Mouse (Mus musculus) limb, embryonic 15.5 days (tissue): ENCODE results near the gene Kremen1. TPM values are rescaled to one million over a fixed set of nuclear protein-coding genes. Genes with fewer than 3 reads are reported as not detected.

Experiments
- ATAC-seq: fragments of 200-750 bp; cut with Nextera tagmentation; 2 replicates; pipeline ENCODE4 v1.8.0; 2017; ENCODE audit warnings: low read depth, moderate TSS enrichment; ENCODE audit not compliant: insufficient number of reproducible peaks, low FRiP score, low TSS enrichment
- H3K27ac ChIP-seq: fragments of 300-500 bp; sonication (generic); 2 replicates; pipeline ENCODE4 v1.5.1; 2015; ENCODE audit warnings: moderate library complexity, mild to moderate bottlenecking, inconsistent platforms
- H3K27me3 ChIP-seq: fragments of 300-500 bp; sonication (generic); 2 replicates; pipeline ENCODE4 v1.6.1; 2015; ENCODE audit warnings: inconsistent platforms
- H3K36me3 ChIP-seq: fragments of 300-500 bp; sonication (generic); 2 replicates; pipeline ENCODE4 v1.6.1; 2015; ENCODE audit warnings: inconsistent platforms
- H3K4me1 ChIP-seq: fragments of 300-500 bp; sonication (generic); 2 replicates; pipeline ENCODE4 v1.6.1; 2015; ENCODE audit warnings: inconsistent platforms
- H3K4me2 ChIP-seq: fragments of 300-500 bp; sonication (generic); 2 replicates; pipeline ENCODE4 v1.6.1; 2015; ENCODE audit warnings: mild to moderate bottlenecking, inconsistent platforms
- H3K4me3 ChIP-seq: fragments of 300-500 bp; sonication (generic); 2 replicates; pipeline ENCODE4 v1.5.1; 2015; ENCODE audit warnings: mild to moderate bottlenecking, inconsistent platforms
- H3K9ac ChIP-seq: fragments of 300-500 bp; sonication (generic); 2 replicates; pipeline ENCODE4 v1.6.1; 2015; ENCODE audit warnings: inconsistent platforms
- H3K9me3 ChIP-seq: fragments of 300-500 bp; sonication (generic); 2 replicates; pipeline ENCODE4 v1.6.1; 2016; ENCODE audit warnings: inconsistent platforms
- WGBS: fragments of 180-500 bp; shearing (Covaris S2); methylation state at CpG from one replicate; pipeline ENCODE4 v1.1.7; 2015; 5-methylcytosine and 5-hydroxymethylcytosine counted together
- polyA plus RNA-seq: library from polyadenylated mRNA; unstranded; fragments of >200 nt; fragmentation: Nextera tagmentation; extraction: Ambion mirVana; gene quantifications from 2 replicates; pipeline ENCODE4 v1.2.1, GENCODE M21; 2015

Kremen1 gene
- polyA plus RNA-seq, 1 experiment from 2014 or later, result 37.6 TPM

- ATAC-seq, result peak; percentile 50
- peak overlapping the region; percentile 48 for H3K4me2 ChIP-seq
- no peaks in the 10 kb centered on the region for H3K9me3 ChIP-seq
- 23% methylated on average over 24 of the region's 24 CpGs for WGBS
- no peak overlapping the region for H3K9ac ChIP-seq
- peak overlapping the region; percentile 23 for H3K4me3 ChIP-seq
- H3K36me3 ChIP-seq, result peaks cover 12% of the 10 kb centered on the region
- no peaks in the 10 kb centered on the region for H3K27me3 ChIP-seq
- H3K4me1 ChIP-seq, result peaks cover 44% of the 10 kb centered on the region
- peak overlapping the region; percentile 92 for H3K27ac ChIP-seq
These were observed 17.3 kb downstream of the Kremen1 start for GRCm38 (mm10) chr11:5243812-5244748.

GRCm38 (mm10) chr11:5243208-5243607 is 18.1 kb downstream of the Kremen1 start:
- peaks cover 41% of the 10 kb centered on the region for H3K4me1 ChIP-seq
- H3K36me3 ChIP-seq, result peaks cover 13% of the 10 kb centered on the region
- no peak overlapping the region for H3K9ac ChIP-seq
- no peaks in the 10 kb centered on the region for H3K9me3 ChIP-seq
- no peak overlapping the region for H3K4me2 ChIP-seq
- ATAC-seq, result no peak
- 97% methylated on average over 7 of the region's 7 CpGs for WGBS
- H3K27ac ChIP-seq, result no peak overlapping the region
- no peaks in the 10 kb centered on the region for H3K27me3 ChIP-seq
- H3K4me3 ChIP-seq, result no peak overlapping the region

GRCm38 (mm10) chr11:5242158-5242557 is 19.2 kb downstream of the Kremen1 start:
- no peak overlapping the region for H3K9ac ChIP-seq
- no peak overlapping the region for H3K4me3 ChIP-seq
- ATAC-seq, result no peak
- no peaks in the 10 kb centered on the region for H3K9me3 ChIP-seq
- no peak overlapping the region for H3K4me2 ChIP-seq
- WGBS, result 79% methylated on average over 8 of the region's 8 CpGs
- H3K27me3 ChIP-seq, result no peaks in the 10 kb centered on the region
- H3K36me3 ChIP-seq, result peaks cover 22% of the 10 kb centered on the region
- no peak overlapping the region for H3K27ac ChIP-seq
- H3K4me1 ChIP-seq, result peaks cover 41% of the 10 kb centered on the region

- peaks cover 36% of the 10 kb centered on the region for H3K4me1 ChIP-seq
- no peaks in the 10 kb centered on the region for H3K27me3 ChIP-seq
- no peak overlapping the region for H3K4me3 ChIP-seq
- no peak overlapping the region for H3K9ac ChIP-seq
- H3K9me3 ChIP-seq, result no peaks in the 10 kb centered on the region
- peaks cover 28% of the 10 kb centered on the region for H3K36me3 ChIP-seq
- WGBS, result 13% methylated on average over 10 of the region's 10 CpGs
- H3K27ac ChIP-seq, result peak overlapping the region; percentile 73
- ATAC-seq, result no peak
- peak overlapping the region; percentile 0; the same call in 1 of the 2 replicates for H3K4me2 ChIP-seq
These were observed 21.4 kb downstream of the Kremen1 start for GRCm38 (mm10) chr11:5239706-5240690.

- no peak overlapping the region for H3K4me2 ChIP-seq
- 68% methylated on average over 6 of the region's 6 CpGs for WGBS
- no peaks in the 10 kb centered on the region for H3K36me3 ChIP-seq
- H3K27ac ChIP-seq, result no peak overlapping the region
- H3K27me3 ChIP-seq, result no peaks in the 10 kb centered on the region
- H3K4me3 ChIP-seq, result no peak overlapping the region
- H3K9ac ChIP-seq, result no peak overlapping the region
- H3K9me3 ChIP-seq, result no peaks in the 10 kb centered on the region
- peaks cover 8% of the 10 kb centered on the region; the same call in 1 of the 2 replicates for H3K4me1 ChIP-seq
- ATAC-seq, result no peak
These were observed 41.4 kb downstream of the Kremen1 start for GRCm38 (mm10) chr11:5219910-5220447.

- H3K27ac ChIP-seq, result no peak overlapping the region
- H3K4me1 ChIP-seq, result peaks cover 8% of the 10 kb centered on the region; the same call in 1 of the 2 replicates
- H3K4me2 ChIP-seq, result no peak overlapping the region
- H3K27me3 ChIP-seq, result no peaks in the 10 kb centered on the region
- 88% methylated on average over 4 of the region's 4 CpGs for WGBS
- no peak overlapping the region for H3K4me3 ChIP-seq
- no peak overlapping the region for H3K9ac ChIP-seq
- ATAC-seq, result no peak
- no peaks in the 10 kb centered on the region for H3K9me3 ChIP-seq
- H3K36me3 ChIP-seq, result peaks cover 4% of the 10 kb centered on the region; the same call in 1 of the 2 replicates
These were observed 42.0 kb downstream of the Kremen1 start for GRCm38 (mm10) chr11:5219371-5219770.

GRCm38 (mm10) chr11:5215401-5216187 is 45.8 kb downstream of the Kremen1 start:
- no peak overlapping the region for H3K27ac ChIP-seq
- WGBS, result 74% methylated on average over 14 of the region's 14 CpGs
- no peaks in the 10 kb centered on the region for H3K4me1 ChIP-seq
- no peaks in the 10 kb centered on the region for H3K9me3 ChIP-seq
- no peak overlapping the region for H3K4me2 ChIP-seq
- no peak overlapping the region for H3K9ac ChIP-seq
- H3K36me3 ChIP-seq, result peaks cover 14% of the 10 kb centered on the region; the same call in 1 of the 2 replicates
- ATAC-seq, result no peak
- no peaks in the 10 kb centered on the region for H3K27me3 ChIP-seq
- H3K4me3 ChIP-seq, result no peak overlapping the region

- ATAC-seq, result no peak
- no peaks in the 10 kb centered on the region for H3K4me1 ChIP-seq
- no peak overlapping the region for H3K27ac ChIP-seq
- H3K36me3 ChIP-seq, result peaks cover 22% of the 10 kb centered on the region
- H3K9ac ChIP-seq, result no peak overlapping the region
- H3K4me2 ChIP-seq, result no peak overlapping the region
- no peaks in the 10 kb centered on the region for H3K27me3 ChIP-seq
- no peak overlapping the region for H3K4me3 ChIP-seq
- H3K9me3 ChIP-seq, result no peaks in the 10 kb centered on the region
- WGBS, result 90% methylated on average over 6 of the region's 6 CpGs
These were observed 46.8 kb downstream of the Kremen1 start for GRCm38 (mm10) chr11:5214483-5215040.

- H3K36me3 ChIP-seq, result peaks cover 69% of the 10 kb centered on the region
- no peak overlapping the region for H3K27ac ChIP-seq
- WGBS, result 81% methylated on average over 6 of the region's 6 CpGs
These were observed 58.3 kb downstream of the Kremen1 start for GRCm38 (mm10) chr11:5203054-5203453.

GRCm38 (mm10) chr11:5201799-5202680 is 59.3 kb downstream of the Kremen1 start:
- no peak overlapping the region for H3K4me3 ChIP-seq
- no peak overlapping the region for H3K9ac ChIP-seq
- ATAC-seq, result 0 out of 2 replicates have a peak, but pooled peaks have one; percentile 54
- no peak overlapping the region for H3K4me2 ChIP-seq
- no peaks in the 10 kb centered on the region for H3K9me3 ChIP-seq
- H3K36me3 ChIP-seq, result peaks cover 70% of the 10 kb centered on the region
- WGBS, result 79% methylated on average over 20 of the region's 20 CpGs
- no peaks in the 10 kb centered on the region for H3K27me3 ChIP-seq
- no peaks in the 10 kb centered on the region for H3K4me1 ChIP-seq
- peak overlapping the region; percentile 27; the same call in 1 of the 2 replicates for H3K27ac ChIP-seq

More at GRCm38 (mm10) chr11:5203054-5203453, 58.3 kb downstream of the Kremen1 start:
- Histone ChIP-seq H3K9ac (no peak overlapping the region), H3K4me1 (no peaks in the 10 kb centered on the region), H3K4me2 (no peak overlapping the region), H3K9me3 (no peaks in the 10 kb centered on the region), H3K27me3 (no peaks in the 10 kb centered on the region), H3K4me3 (no peak overlapping the region)
- no peak for ATAC-seq
